Mouse (Mus musculus) midbrain, embryonic 15.5 days (tissue): ENCODE results near the gene A730049H05Rik. TPM values are rescaled to one million over a fixed set of nuclear protein-coding genes. Genes with fewer than 3 reads are reported as not detected.

ENCODE experiments used
- ATAC-seq: fragments of 200-750 bp; cut with Nextera tagmentation; replicated peaks from 2 replicates; pipeline ENCODE4 v1.8.0; 2017; ENCODE audit warnings: moderate TSS enrichment
- H3K27ac ChIP-seq: fragments of 300-500 bp; sonication (generic); 2 replicates; pipeline ENCODE4 v1.5.1; 2015; ENCODE audit warnings: mild to moderate bottlenecking, inconsistent platforms
- H3K27me3 ChIP-seq: fragments of 300-500 bp; sonication (generic); replicated peaks from 2 replicates; pipeline ENCODE4 v1.6.1; 2015; ENCODE audit warnings: inconsistent platforms
- H3K36me3 ChIP-seq: fragments of 300-500 bp; sonication (generic); replicated peaks from 2 replicates; pipeline ENCODE4 v1.6.1; 2015; ENCODE audit warnings: inconsistent platforms
- H3K4me1 ChIP-seq: fragments of 300-500 bp; sonication (generic); 2 replicates; pipeline ENCODE4 v1.6.1; 2015; ENCODE audit warnings: inconsistent platforms
- H3K4me2 ChIP-seq: fragments of 300-500 bp; sonication (generic); 2 replicates; pipeline ENCODE4 v1.6.1; 2015; ENCODE audit warnings: inconsistent platforms, mild to moderate bottlenecking, moderate library complexity
- H3K4me3 ChIP-seq: fragments of 300-500 bp; sonication (generic); 2 replicates; pipeline ENCODE4 v1.5.1; 2015; ENCODE audit warnings: mild to moderate bottlenecking, inconsistent platforms
- H3K9ac ChIP-seq: fragments of 300-500 bp; sonication (generic); 2 replicates; pipeline ENCODE4 v1.6.1; 2015; ENCODE audit warnings: mild to moderate bottlenecking, inconsistent platforms
- H3K9me3 ChIP-seq: fragments of 300-500 bp; sonication (generic); 2 replicates; pipeline ENCODE4 v1.6.1; 2016; ENCODE audit warnings: inconsistent platforms
- WGBS: fragments of 180-500 bp; shearing (Covaris S2); methylation state at CpG from one replicate; pipeline ENCODE4 v1.1.7; 2015; ENCODE audit warnings: mixed read lengths; 5-methylcytosine and 5-hydroxymethylcytosine counted together
- polyA plus RNA-seq: library from polyadenylated mRNA; unstranded; fragments of >200 nt; fragmentation: Nextera tagmentation; extraction: Ambion mirVana; gene quantifications from 2 replicates; pipeline ENCODE4 v1.2.1, GENCODE M21; 2015

The A730049H05Rik gene
- polyA plus RNA-seq, 1 experiment from 2014 or later, result 0.40 TPM

DNA sequence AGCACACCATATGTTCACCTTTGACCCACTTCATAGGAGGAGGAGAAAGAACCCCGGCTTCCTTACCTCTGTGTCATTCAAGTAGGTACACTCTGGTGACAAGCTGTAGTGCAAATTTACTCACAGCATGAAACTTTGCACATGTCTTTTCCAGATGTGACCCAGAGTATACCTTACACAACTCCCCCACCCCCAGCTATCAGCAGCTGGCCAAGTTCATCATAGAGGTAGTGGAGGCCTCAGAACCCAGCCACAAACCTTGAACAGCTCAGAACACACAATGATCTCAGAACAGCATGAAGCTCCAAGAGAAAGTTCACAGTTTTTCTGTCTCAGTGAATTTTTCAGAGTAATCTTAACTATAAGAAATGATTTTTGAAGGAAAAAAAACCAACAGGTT, 75.3 kb downstream of the A730049H05Rik start:
- Histone ChIP-seq H3K4me2 (no peak overlapping the region), H3K4me1 (no peaks in the 10 kb centered on the region), H3K27ac (no peak overlapping the region), H3K9me3 (no peaks in the 10 kb centered on the region), H3K9ac (no peak overlapping the region), H3K36me3 (no peaks in the 10 kb centered on the region), H3K27me3 (no peaks in the 10 kb centered on the region), H3K4me3 (no peak overlapping the region)
- WGBS, result 94% methylated on average over 1 of the region's 1 CpGs
- ATAC-seq, result no peak

Other genes with a start within 250 kb of the A730049H05Rik start
- 15.4 and 17.0 TPM in 2 replicates for gene Prickle2, start 110.3 kb upstream of the A730049H05Rik start, polyA plus RNA-seq
- not detected in 2 replicates for gene Gm15737, start 52.9 kb downstream of the A730049H05Rik start, polyA plus RNA-seq
- gene Adamts9, start 127.0 kb downstream of the A730049H05Rik start, polyA plus RNA-seq, result 1.3 and 1.6 TPM in 2 replicates